In the genomic region with DNA sequence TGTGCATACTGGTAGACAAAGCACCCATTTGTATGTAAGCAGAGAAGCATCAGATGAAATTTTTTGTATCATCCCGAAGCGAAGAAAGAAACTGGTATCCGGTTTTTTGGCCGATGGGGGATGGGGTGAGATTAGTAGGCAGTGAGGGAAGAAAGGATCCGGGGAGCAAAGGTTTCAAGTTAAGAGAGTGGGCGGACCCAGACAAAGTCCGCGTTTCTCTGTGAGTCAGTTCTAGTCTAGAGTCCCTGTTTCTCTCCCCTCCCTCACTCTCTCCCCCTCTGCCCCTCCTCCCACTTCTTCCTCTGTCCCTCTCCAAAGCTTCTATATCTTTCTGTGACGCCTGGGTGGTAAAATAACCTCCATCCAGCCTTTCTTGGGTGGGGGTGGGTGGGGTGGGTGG, we compare ENCODE assay signal across 23 mouse cellular contexts. TPM values are rescaled to one million over a fixed set of nuclear protein-coding genes. Genes with fewer than 3 reads are reported as not detected.
A peak's percentile ranks its signal among the peaks of the same experiment; 100 is the strongest.
DNase-seq lines count a peak whose midpoint lies in the region; ATAC-seq and TF ChIP-seq lines count a peak whose summit lies in the region.
"Had no signal": no experiment of that assay in that cellular context is flagged by ENCODE, and none has a peak within 500 bp of the region (broad histone marks: within the 10 kb centered on the region; RNA-seq: fewer than 3 reads in every experiment).

No protein-coding gene starts in this region.

- 51% methylated on average over 9 of the region's 9 CpGs for WGBS in intestine, embryonic 14.5 days
- 54% methylated on average over 9 of the region's 9 CpGs for WGBS in kidney, postnatal 0 days
- 41% methylated on average over 9 of the region's 9 CpGs for WGBS in stomach, embryonic 15.5 days
- 45% methylated on average over 9 of the region's 9 CpGs for WGBS in lung, postnatal 0 days

- H3K9ac ChIP-seq in ES-Bruce4 (ENCODE audit: low read depth, poor library complexity, severe bottlenecking): peak overlapping the region; percentile 37; the same call in 1 of the 2 replicates
- no peak overlapping the region for H3K9ac ChIP-seq in intestine, embryonic 14.5 days (ENCODE audit: low read length)
- H3K9ac ChIP-seq in kidney, postnatal 0 days (ENCODE audit: low read depth, low read length): no peak overlapping the region
- no peak overlapping the region for H3K9ac ChIP-seq in stomach, embryonic 15.5 days
- no peak overlapping the region for H3K9ac ChIP-seq in lung, postnatal 0 days (replicated peaks; ENCODE audit: low read depth)
- H3K9ac ChIP-seq: embryonic facial prominence, embryonic 15.5 days; hindbrain, embryonic 12.5 days; liver, embryonic 13.5 days; midbrain, embryonic 13.5 days; neural tube, embryonic 12.5 days had no signal

- H3K36me3 ChIP-seq in ES-Bruce4 (ENCODE audit: control insufficient read depth, insufficient read depth, low read length, poor library complexity, severe bottlenecking): no peaks in the 10 kb centered on the region
- H3K36me3 ChIP-seq in intestine, embryonic 14.5 days (ENCODE audit: control insufficient read depth, insufficient read depth, low read length): no peaks in the 10 kb centered on the region
- H3K36me3 ChIP-seq in kidney, postnatal 0 days (ENCODE audit: insufficient read depth, low read length): no peaks in the 10 kb centered on the region
- H3K36me3 ChIP-seq in stomach, embryonic 15.5 days: no peaks in the 10 kb centered on the region
- H3K36me3 ChIP-seq in lung, postnatal 0 days (ENCODE audit: insufficient read depth, low read length): no peaks in the 10 kb centered on the region
- H3K36me3 ChIP-seq: embryonic facial prominence, embryonic 15.5 days; hindbrain, embryonic 12.5 days; liver, embryonic 13.5 days; midbrain, embryonic 13.5 days; neural tube, embryonic 12.5 days had no signal

- no peak for DNase-seq in intestine, embryonic 14.5 days (ENCODE audit: low spot score)
- no peak for DNase-seq in kidney, postnatal 0 days (ENCODE audit: low spot score)
- no peak for DNase-seq in lung, postnatal 0 days (ENCODE audit: low spot score)
- DNase-seq in adrenal gland, adult (ENCODE audit: inconsistent age in 2 of 2, low spot score in 1 of 2): no peak
- DNase-seq: adrenal gland, postnatal 10 days; cerebellum, adult 8-10 months; cerebellum, postnatal 36 days; gastrocnemius, adult 2 months; liver, embryonic 13.5 days; lung, adult 2 months; right cerebral cortex, postnatal 14 days; thymus, postnatal 36 days had no signal

- peak; percentile 71; the same call in 1 of the 2 replicates for ATAC-seq in intestine, embryonic 14.5 days (replicated peaks; ENCODE audit: low FRiP score, low TSS enrichment, low read depth)
- ATAC-seq in kidney, postnatal 0 days (replicated peaks; ENCODE audit: low FRiP score, low read depth): peak; percentile 70; the same call in 1 of the 2 replicates
- peak; percentile 60 for ATAC-seq in stomach, embryonic 15.5 days (ENCODE audit: insufficient read depth, low FRiP score, low read depth)
- ATAC-seq in lung, postnatal 0 days: no peak
- ATAC-seq in megakaryocyte, adult 5-6 weeks (ENCODE audit: poor library complexity, severe bottlenecking): no peak
- ATAC-seq: activated CD4-positive, CD25-positive, alpha-beta regulatory T cell, adult 4 months; forebrain, embryonic 14.5 days; inflammation-experienced regulatory T-cells, adult 6 months; midbrain, embryonic 13.5 days had no signal

- no peak for TF ChIP-seq EP300 in ES-Bruce4 (IDR thresholded peaks at IDR 0.05; ENCODE audit: insufficient read depth, low read depth, low read length)
- no peak for TF ChIP-seq EP300 in lung, postnatal 0 days (IDR thresholded peaks at IDR 0.05)

- TF ChIP-seq POLR2A in ES-Bruce4 (IDR thresholded peaks at IDR 0.05; ENCODE audit: insufficient read depth, low read length): no peak

- TF ChIP-seq CTCF in ES-Bruce4 (IDR thresholded peaks at IDR 0.05; ENCODE audit: low read depth, low read length): no peak
- TF ChIP-seq CTCF in kidney, postnatal 0 days (IDR thresholded peaks at IDR 0.05; ENCODE audit: low read depth): no peak
- no peak for TF ChIP-seq CTCF in lung, postnatal 0 days (IDR thresholded peaks at IDR 0.05)

- H3K27me3 ChIP-seq in ES-Bruce4 (ENCODE audit: control insufficient read depth, insufficient read depth, low read length, poor library complexity, severe bottlenecking): no peaks in the 10 kb centered on the region
- no peaks in the 10 kb centered on the region for H3K27me3 ChIP-seq in intestine, embryonic 14.5 days (replicated peaks; ENCODE audit: control insufficient read depth, insufficient read depth, low read length)
- H3K27me3 ChIP-seq in kidney, postnatal 0 days (ENCODE audit: insufficient read depth, low read length): no peaks in the 10 kb centered on the region
- H3K27me3 ChIP-seq in stomach, embryonic 15.5 days (replicated peaks): no peaks in the 10 kb centered on the region
- H3K27me3 ChIP-seq in lung, postnatal 0 days (replicated peaks; ENCODE audit: insufficient read depth, low read length): no peaks in the 10 kb centered on the region
- H3K27me3 ChIP-seq: embryonic facial prominence, embryonic 15.5 days; hindbrain, embryonic 12.5 days; liver, embryonic 13.5 days; midbrain, embryonic 13.5 days; neural tube, embryonic 12.5 days had no signal

- no peak overlapping the region for H3K27ac ChIP-seq in ES-Bruce4 (ENCODE audit: insufficient read depth, low read length)
- H3K27ac ChIP-seq in intestine, embryonic 14.5 days (ENCODE audit: low read depth): no peak overlapping the region
- H3K27ac ChIP-seq in kidney, postnatal 0 days: no peak overlapping the region
- no peak overlapping the region for H3K27ac ChIP-seq in stomach, embryonic 15.5 days
- H3K27ac ChIP-seq in lung, postnatal 0 days (ENCODE audit: low read length): no peak overlapping the region
- H3K27ac ChIP-seq: embryonic facial prominence, embryonic 15.5 days; gastrocnemius, adult 2 months; hindbrain, embryonic 12.5 days; liver, embryonic 13.5 days; midbrain, embryonic 13.5 days; neural tube, embryonic 12.5 days had no signal

- no peak overlapping the region for H3K4me2 ChIP-seq in intestine, embryonic 14.5 days (ENCODE audit: low read length)
- H3K4me2 ChIP-seq in kidney, postnatal 0 days (ENCODE audit: low read length): no peak overlapping the region
- no peak overlapping the region for H3K4me2 ChIP-seq in stomach, embryonic 15.5 days
- H3K4me2 ChIP-seq in lung, postnatal 0 days (replicated peaks; ENCODE audit: low read depth, low read length): no peak overlapping the region
- H3K4me2 ChIP-seq: embryonic facial prominence, embryonic 15.5 days; hindbrain, embryonic 12.5 days; liver, embryonic 13.5 days; midbrain, embryonic 13.5 days; neural tube, embryonic 12.5 days had no signal

- no peaks in the 10 kb centered on the region for H3K9me3 ChIP-seq in ES-Bruce4 (replicated peaks; ENCODE audit: control insufficient read depth, insufficient read depth, low read length, poor library complexity, severe bottlenecking)
- H3K9me3 ChIP-seq in intestine, embryonic 14.5 days (ENCODE audit: control insufficient read depth, low read length): no peaks in the 10 kb centered on the region
- H3K9me3 ChIP-seq in kidney, postnatal 0 days (replicated peaks; ENCODE audit: low read length): no peaks in the 10 kb centered on the region
- no peaks in the 10 kb centered on the region for H3K9me3 ChIP-seq in stomach, embryonic 15.5 days
- H3K9me3 ChIP-seq in lung, postnatal 0 days (ENCODE audit: low read length): no peaks in the 10 kb centered on the region
- H3K9me3 ChIP-seq: embryonic facial prominence, embryonic 15.5 days; hindbrain, embryonic 12.5 days; liver, embryonic 13.5 days; megakaryocyte, embryonic 14.5 days; midbrain, embryonic 13.5 days; neural tube, embryonic 12.5 days had no signal

- H3K4me3 ChIP-seq in ES-Bruce4 (ENCODE audit: low read depth, low read length): no peak overlapping the region
- no peak overlapping the region for H3K4me3 ChIP-seq in intestine, embryonic 14.5 days (ENCODE audit: low read depth, low read length)
- no peak overlapping the region for H3K4me3 ChIP-seq in kidney, postnatal 0 days (replicated peaks; ENCODE audit: low read depth, low read length)
- no peak overlapping the region for H3K4me3 ChIP-seq in stomach, embryonic 15.5 days (replicated peaks)
- H3K4me3 ChIP-seq in lung, postnatal 0 days (ENCODE audit: low read depth, low read length): no peak overlapping the region
- H3K4me3 ChIP-seq: embryonic facial prominence, embryonic 15.5 days; gastrocnemius, adult 2 months; hindbrain, embryonic 12.5 days; liver, embryonic 13.5 days; megakaryocyte, embryonic 14.5 days; midbrain, embryonic 13.5 days; neural tube, embryonic 12.5 days had no signal

- H3K4me1 ChIP-seq in ES-Bruce4 (ENCODE audit: control insufficient read depth, insufficient read depth, low read length): no peaks in the 10 kb centered on the region
- H3K4me1 ChIP-seq in intestine, embryonic 14.5 days (replicated peaks; ENCODE audit: control insufficient read depth, insufficient read depth, low read length): no peaks in the 10 kb centered on the region; the same call in 1 of the 2 replicates
- peaks cover 4% of the 10 kb centered on the region; the same call in 1 of the 2 replicates for H3K4me1 ChIP-seq in kidney, postnatal 0 days (replicated peaks; ENCODE audit: insufficient read depth, low read length)
- H3K4me1 ChIP-seq in stomach, embryonic 15.5 days: peaks cover 5% of the 10 kb centered on the region; the same call in 1 of the 2 replicates
- no peaks in the 10 kb centered on the region for H3K4me1 ChIP-seq in lung, postnatal 0 days (ENCODE audit: insufficient read depth, low read depth, low read length)
- H3K4me1 ChIP-seq: liver, embryonic 13.5 days; midbrain, embryonic 13.5 days; neural tube, embryonic 12.5 days had no signal

RNA-seq across cellular contexts. Expression of a gene that starts 8.3 kb away (rescaled TPM):
- 2.8 and 3.1 TPM in 2 replicates for polyA plus RNA-seq in ES-Bruce4 (2011; ENCODE audit: insufficient read depth, insufficient read length, low read depth, missing spikeins)
- 30.6 and 34.6 TPM in 2 replicates for polyA plus RNA-seq in intestine, embryonic 14.5 days (2014; fragmentation: Nextera tagmentation; extraction: Ambion mirVana)
- polyA plus RNA-seq in kidney, postnatal 0 days (2015; fragmentation: Nextera tagmentation; extraction: Ambion mirVana): 25.4 and 26.7 TPM in 2 replicates
- polyA plus RNA-seq in stomach, embryonic 15.5 days (2015; fragmentation: Nextera tagmentation; extraction: Ambion mirVana): 35.3 and 35.6 TPM in 2 replicates
- 51.9 and 53.1 TPM in 2 replicates for polyA plus RNA-seq in lung, postnatal 0 days (2015; fragmentation: Nextera tagmentation; extraction: Ambion mirVana)
- total RNA-seq in megakaryocyte, adult 5-6 weeks (2015): 0.21 TPM in 1 of 2 replicates, not detected in the other
- not detected in 2 replicates for total RNA-seq in megakaryocyte, adult 5-6 weeks (2017)

RNA-seq across cellular contexts. Expression of a gene that starts 36.5 kb away (rescaled TPM):
- 16.4 and 21.5 TPM in 2 replicates for polyA plus RNA-seq in ES-Bruce4 (2011; ENCODE audit: insufficient read depth, insufficient read length, low read depth, missing spikeins)
- polyA plus RNA-seq in intestine, embryonic 14.5 days (2014; fragmentation: Nextera tagmentation; extraction: Ambion mirVana): 71.1 and 73.5 TPM in 2 replicates
- 95.7 and 110 TPM in 2 replicates for polyA plus RNA-seq in kidney, postnatal 0 days (2015; fragmentation: Nextera tagmentation; extraction: Ambion mirVana)
- polyA plus RNA-seq in stomach, embryonic 15.5 days (2015; fragmentation: Nextera tagmentation; extraction: Ambion mirVana): 83.7 and 88.6 TPM in 2 replicates
- 74.6 and 81.6 TPM in 2 replicates for polyA plus RNA-seq in lung, postnatal 0 days (2015; fragmentation: Nextera tagmentation; extraction: Ambion mirVana)
- total RNA-seq in megakaryocyte, adult 5-6 weeks (2015): 7.7 and 8.0 TPM in 2 replicates
- 5.7 and 7.6 TPM in 2 replicates for total RNA-seq in megakaryocyte, adult 5-6 weeks (2017)

Comparison
In these comparisons a context has a peak if more than half of its experiments do, and no peak if none do; other contexts are left out.
1. ATAC-seq: peak in intestine, embryonic 14.5 days (single experiment), kidney, postnatal 0 days (single experiment) and stomach, embryonic 15.5 days (single experiment); none in lung, postnatal 0 days (single experiment) and megakaryocyte, adult 5-6 weeks (single experiment).